Mouse (Mus musculus): ENCODE results near the gene Cttnbp2. TPM values are rescaled to one million over a fixed set of nuclear protein-coding genes. Genes with fewer than 3 reads are reported as not detected.
"Not testable (repeated sequence)": the region's sequence is repeated elsewhere in the genome, so short reads cannot be mapped to it uniquely, and the experiment has no call there.

Cttnbp2 gene
- total RNA-seq, 2 experiments from 2014 or later, result 69.7 to 80.3 TPM

- DNase-seq, result no peak
Observed at GRCm38 (mm10) chr6:18417866-18418454, 96.7 kb downstream of the Cttnbp2 start.

GRCm38 (mm10) chr6:18415961-18416360 is 98.7 kb downstream of the Cttnbp2 start:
- no peak for DNase-seq

- DNase-seq, result no peak
Observed at GRCm38 (mm10) chr6:18411505-18412225, 103.0 kb downstream of the Cttnbp2 start.

- no peak for DNase-seq
Observed at GRCm38 (mm10) chr6:18408445-18408844, 106.2 kb downstream of the Cttnbp2 start.

GRCm38 (mm10) chr6:18401066-18401674 is 113.5 kb downstream of the Cttnbp2 start:
- peak in 1 of 2 experiments; percentile 13 for DNase-seq

GRCm38 (mm10) chr6:18381380-18381779 is 133.3 kb downstream of the Cttnbp2 start:
- DNase-seq, result no peak

- no peak for DNase-seq
Observed at GRCm38 (mm10) chr6:18380300-18381202, 134.1 kb downstream of the Cttnbp2 start.

- DNase-seq, result not testable (repeated sequence)
Observed at GRCm38 (mm10) chr6:18377755-18378154, 136.9 kb downstream of the Cttnbp2 start.

GRCm38 (mm10) chr6:18374744-18375143 is 139.9 kb downstream of the Cttnbp2 start:
- DNase-seq, result no peak

GRCm38 (mm10) chr6:18373652-18374051 is 141.0 kb downstream of the Cttnbp2 start:
- no peak for DNase-seq

GRCm38 (mm10) chr6:18372447-18373228 is 142.0 kb downstream of the Cttnbp2 start:
- DNase-seq, result peak; percentile 57 to 71

GRCm38 (mm10) chr6:18369723-18370122 is 144.9 kb downstream of the Cttnbp2 start:
- DNase-seq, result no peak

GRCm38 (mm10) chr6:18369054-18369453 is 145.6 kb downstream of the Cttnbp2 start:
- no peak for DNase-seq

GRCm38 (mm10) chr6:18362232-18362631 is 152.4 kb downstream of the Cttnbp2 start:
- no peak for DNase-seq

- DNase-seq, result no peak
Observed at GRCm38 (mm10) chr6:18360955-18361354, 153.7 kb downstream of the Cttnbp2 start.

- no peak for DNase-seq
Observed at GRCm38 (mm10) chr6:18360154-18360553, 154.5 kb downstream of the Cttnbp2 start.

GRCm38 (mm10) chr6:18349153-18349858 is 165.3 kb downstream of the Cttnbp2 start:
- DNase-seq, result peak; percentile 11 to 19

- no peak for DNase-seq
Observed at GRCm38 (mm10) chr6:18344272-18344671, 170.4 kb downstream of the Cttnbp2 start.

GRCm38 (mm10) chr6:18338307-18338706 is 176.3 kb downstream of the Cttnbp2 start:
- DNase-seq, result no peak

GRCm38 (mm10) chr6:18335393-18335792 is 179.2 kb downstream of the Cttnbp2 start:
- no peak for DNase-seq

- DNase-seq, result no peak
Observed at GRCm38 (mm10) chr6:18322950-18323349, 191.7 kb downstream of the Cttnbp2 start.

All from adrenal gland, postnatal 36 days (tissue).